Mouse (Mus musculus) small intestine, adult 2 months (tissue): ENCODE data around the gene Ift81. TPM values are rescaled to one million over a fixed set of nuclear protein-coding genes. Genes with fewer than 3 reads are reported as not detected.

ENCODE experiments used
- H3K27ac ChIP-seq: fragments of 200-500 bp; 2 replicates; pipeline ENCODE4 v1.5.1; 2012; ENCODE audit warnings: low read depth, low read length, control low read depth, inconsistent platforms; ENCODE audit not compliant: insufficient read depth
- H3K27me3 ChIP-seq: fragments of 200-500 bp; 2 replicates; pipeline ENCODE4 v1.6.1; 2012; ENCODE audit warnings: mild to moderate bottlenecking, moderate library complexity, low read length, inconsistent platforms; ENCODE audit not compliant: control insufficient read depth, insufficient read depth
- H3K36me3 ChIP-seq: fragments of 200-500 bp; 2 replicates; pipeline ENCODE4 v1.6.1; 2012; ENCODE audit warnings: mild to moderate bottlenecking, low read length, control low read depth, inconsistent platforms; ENCODE audit not compliant: control insufficient read depth, insufficient read depth
- H3K4me1 ChIP-seq: fragments of 200-500 bp; 2 replicates; pipeline ENCODE4 v1.6.1; 2012; ENCODE audit warnings: low read length, inconsistent platforms, mixed read lengths; ENCODE audit not compliant: control insufficient read depth, insufficient read depth, insufficient read length
- H3K4me3 ChIP-seq: fragments of 200-500 bp; 2 replicates; pipeline ENCODE4 v1.5.1; 2012; ENCODE audit warnings: low read depth, mild to moderate bottlenecking, control low read depth, inconsistent platforms, low read length, moderate library complexity
- CTCF ChIP-seq: fragments of 200-500 bp; IDR thresholded peaks from 2 replicates; pipeline ENCODE4 v1.5.1; 2012; ENCODE audit warnings: low read depth, mild to moderate bottlenecking, control low read depth, inconsistent platforms, low read length, moderate library complexity, mixed read lengths; ENCODE audit not compliant: insufficient replicate concordance, insufficient read length; ENCODE audit errors: extremely low read depth
- POLR2A ChIP-seq: fragments of 200-500 bp; IDR thresholded peaks from 2 replicates; pipeline ENCODE4 v1.6.1; 2012; ENCODE audit warnings: low read depth, mild to moderate bottlenecking, control low read depth, inconsistent platforms, low read length, moderate library complexity
- WGBS: fragments of 180-500 bp; shearing (Covaris S2); methylation state at CpG from one replicate; pipeline ENCODE4 v1.1.7; 2018; 5-methylcytosine and 5-hydroxymethylcytosine counted together
- polyA plus RNA-seq: library from polyadenylated mRNA; depleted of rRNA; stranded (reverse); fragments of >200 nt; gene quantifications from 2 replicates; pipeline ENCODE4 v1.2.3, GENCODE M21; 2012

The Ift81 gene
- polyA plus RNA-seq, 1 experiment, result 0.15 TPM

DNA sequence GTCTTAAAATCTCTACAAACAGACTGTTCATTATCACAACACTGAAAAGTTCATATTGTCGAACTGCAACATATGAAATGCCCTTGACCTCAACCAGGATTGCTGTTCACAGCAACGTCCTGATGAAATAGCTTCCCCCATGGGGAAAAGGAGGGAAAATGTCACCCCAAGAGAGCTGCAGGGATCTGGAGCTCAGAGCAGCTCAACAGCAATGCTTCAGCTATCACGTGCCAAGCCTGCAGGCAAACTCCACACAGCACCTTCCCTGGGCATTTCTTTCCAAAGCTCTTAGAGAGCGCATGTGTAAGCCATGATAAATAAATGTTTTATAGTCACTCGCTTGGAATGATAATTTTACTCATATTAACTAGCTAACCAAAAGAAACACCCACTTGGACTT, 42.3 kb downstream of the Ift81 start:
- Histone ChIP-seq H3K4me3 (no peak overlapping the region), H3K27me3 (no peaks in the 10 kb centered on the region), H3K4me1 (no peaks in the 10 kb centered on the region), H3K27ac (no peak overlapping the region), H3K36me3 (no peaks in the 10 kb centered on the region)
- 68% methylated on average over 5 of the region's 5 CpGs for WGBS
- TF ChIP-seq CTCF (no peak), POLR2A (no peak)

- no peak for TF ChIP-seq POLR2A
- Histone ChIP-seq H3K4me1 (no peaks in the 10 kb centered on the region), H3K36me3 (no peaks in the 10 kb centered on the region), H3K27ac (no peak overlapping the region), H3K4me3 (no peak overlapping the region), H3K27me3 (no peaks in the 10 kb centered on the region)
- WGBS, result 92% methylated on average over 8 of the region's 8 CpGs
These were observed 47.7 kb downstream of the Ift81 start for GRCm38 (mm10) chr5:122566626-122567025.

- H3K36me3 ChIP-seq, result no peaks in the 10 kb centered on the region
- peaks cover 2% of the 10 kb centered on the region; the same call in 1 of the 2 replicates for H3K4me1 ChIP-seq
- no peak overlapping the region for H3K4me3 ChIP-seq
- H3K27ac ChIP-seq, result no peak overlapping the region
- WGBS, result 25% methylated on average over 8 of the region's 8 CpGs
- TF ChIP-seq POLR2A (no peak), CTCF (no peak)
- no peaks in the 10 kb centered on the region for H3K27me3 ChIP-seq
These were observed 53.7 kb downstream of the Ift81 start for GRCm38 (mm10) chr5:122560654-122561053.

- Histone ChIP-seq H3K4me3 (no peak overlapping the region), H3K27me3 (no peaks in the 10 kb centered on the region), H3K36me3 (no peaks in the 10 kb centered on the region), H3K4me1 (peaks cover 2% of the 10 kb centered on the region; the same call in 1 of the 2 replicates), H3K27ac (no peak overlapping the region)
- no peak for TF ChIP-seq POLR2A
- TF ChIP-seq CTCF, result no peak
- WGBS, result 82% methylated on average over 10 of the region's 10 CpGs
These were observed 56.2 kb downstream of the Ift81 start for GRCm38 (mm10) chr5:122558127-122558526.

DNA sequence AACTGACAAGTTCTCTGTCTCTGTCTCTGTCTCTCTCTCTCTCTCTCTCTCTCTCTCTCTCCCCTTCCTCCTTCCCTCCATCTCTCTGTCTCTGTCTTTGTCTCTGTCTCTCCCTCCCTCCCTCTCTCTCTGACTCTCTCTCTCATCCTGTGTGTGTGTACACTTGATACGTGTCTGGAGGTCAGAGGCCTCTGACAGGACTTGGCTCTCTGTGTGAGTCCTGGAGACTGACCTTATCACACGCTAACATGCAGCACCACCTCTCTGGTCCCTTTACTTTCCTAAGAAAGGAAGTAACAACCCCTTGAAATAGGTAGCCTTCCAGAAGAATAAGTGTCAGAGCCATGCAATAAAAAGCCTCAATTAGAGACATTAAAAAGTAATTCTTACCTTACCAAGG, 59.2 kb downstream of the Ift81 start:
- no peaks in the 10 kb centered on the region for H3K27me3 ChIP-seq
- no peaks in the 10 kb centered on the region for H3K36me3 ChIP-seq
- no peaks in the 10 kb centered on the region; the same call in 1 of the 2 replicates for H3K4me1 ChIP-seq
- H3K27ac ChIP-seq, result no peak overlapping the region
- WGBS, result 81% methylated on average over 2 of the region's 2 CpGs
- no peak overlapping the region for H3K4me3 ChIP-seq
- TF ChIP-seq CTCF, result no peak
- no peak for TF ChIP-seq POLR2A

DNA sequence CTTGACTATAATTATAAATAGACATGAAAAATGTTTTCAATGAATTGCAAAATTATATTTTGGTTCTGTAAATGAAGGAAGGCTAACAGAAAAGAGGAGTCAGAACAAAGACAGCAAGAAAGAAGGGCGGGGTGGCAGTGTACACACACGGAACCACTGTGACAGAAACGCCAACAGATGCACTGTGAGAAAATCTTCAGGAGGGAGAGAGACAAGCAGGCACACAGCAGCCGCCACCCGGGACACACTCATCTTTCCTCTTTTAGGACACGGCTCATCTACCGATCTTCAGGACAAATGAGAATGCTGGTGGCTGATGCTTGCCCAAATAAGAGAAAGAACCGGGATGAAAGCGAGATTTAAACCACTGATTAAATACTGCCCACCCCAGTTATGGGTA, 61.7 kb downstream of the Ift81 start:
- Histone ChIP-seq H3K36me3 (no peaks in the 10 kb centered on the region), H3K4me1 (peaks cover 12% of the 10 kb centered on the region), H3K4me3 (no peak overlapping the region), H3K27me3 (no peaks in the 10 kb centered on the region), H3K27ac (no peak overlapping the region)
- 79% methylated on average over 9 of the region's 9 CpGs for WGBS
- TF ChIP-seq CTCF, result no peak
- TF ChIP-seq POLR2A, result no peak

DNA sequence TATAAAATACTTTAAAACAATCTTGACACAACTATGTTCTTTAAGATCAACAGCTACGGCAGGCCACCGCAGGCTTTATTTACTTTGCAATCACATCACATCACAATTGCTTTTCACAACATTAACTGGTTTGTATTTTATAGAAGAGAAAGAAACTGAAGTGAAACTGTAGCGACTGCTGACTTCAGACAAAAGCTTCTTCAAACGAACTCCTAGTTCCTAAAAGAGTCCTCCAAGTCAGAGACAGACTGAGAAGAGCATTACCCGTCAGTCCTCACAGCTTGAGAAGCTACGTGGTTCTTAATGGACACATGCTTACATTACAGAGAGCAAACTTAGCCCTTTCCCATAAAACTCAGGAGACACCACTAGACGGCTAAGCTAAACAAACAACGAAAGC, 63.9 kb downstream of the Ift81 start:
- 35% methylated on average over 8 of the region's 8 CpGs for WGBS
- Histone ChIP-seq H3K4me3 (no peak overlapping the region), H3K4me1 (peaks cover 15% of the 10 kb centered on the region), H3K27me3 (no peaks in the 10 kb centered on the region), H3K27ac (peak overlapping the region; percentile 65), H3K36me3 (no peaks in the 10 kb centered on the region)
- TF ChIP-seq POLR2A, result no peak
- no peak for TF ChIP-seq CTCF

GRCm38 (mm10) chr5:122548671-122549070, 65.6 kb downstream of the Ift81 start:
- peak; percentile 44; the same call in 1 of the 2 replicates for TF ChIP-seq POLR2A
- no peak for TF ChIP-seq CTCF
- Histone ChIP-seq H3K4me3 (no peak overlapping the region), H3K4me1 (peaks cover 15% of the 10 kb centered on the region), H3K27me3 (no peaks in the 10 kb centered on the region), H3K36me3 (no peaks in the 10 kb centered on the region), H3K27ac (peak overlapping the region; percentile 88)
- 14% methylated on average over 6 of the region's 6 CpGs for WGBS
